Mouse (Mus musculus): ENCODE measurements around the gene Camk1d.
A peak's percentile ranks its signal among the peaks of the same experiment; 100 is the strongest.

Gene Camk1d

DNA sequence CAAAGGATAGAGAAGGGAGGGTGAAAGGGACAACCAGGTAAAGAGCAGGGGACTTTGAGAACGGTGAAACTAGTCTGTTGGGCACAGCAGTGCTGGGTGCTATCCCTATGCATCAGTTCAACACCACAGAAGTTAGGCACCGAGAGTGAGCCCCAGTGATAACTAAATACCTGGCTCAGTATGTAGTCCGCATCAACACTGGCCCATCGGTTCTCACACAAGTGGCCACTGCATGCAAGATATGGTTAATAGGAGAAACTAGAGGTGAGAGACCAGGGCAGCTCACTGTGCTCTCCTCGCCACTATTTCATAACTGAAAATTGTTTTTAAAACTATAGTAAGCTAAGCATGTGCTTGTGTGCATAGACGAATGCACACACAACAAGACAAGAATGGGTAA, 228.5 kb downstream of the Camk1d start:
- DNase-seq (ENCODE audit: low read depth in 2 of 2, low spot score in 2 of 2), result no peak

DNA sequence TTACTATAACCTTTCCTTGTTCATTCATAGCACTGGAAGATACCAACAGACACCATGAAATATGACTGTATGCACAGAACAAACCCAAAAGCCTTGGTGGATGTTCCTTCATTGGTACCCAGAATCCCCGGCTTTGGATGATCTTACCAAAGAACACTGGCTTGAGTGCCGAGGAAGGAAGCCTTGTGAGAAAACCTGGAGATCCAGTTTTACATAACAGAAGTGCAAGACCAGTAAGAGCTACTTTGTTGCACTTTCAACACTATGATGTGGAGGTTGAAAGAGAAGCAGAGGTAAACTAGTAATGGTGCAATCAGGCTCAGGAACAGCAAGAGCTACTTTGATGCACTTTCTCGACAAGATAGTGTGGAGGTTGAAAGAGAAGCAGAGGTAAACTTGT, 234.4 kb downstream of the Camk1d start:
- DNase-seq (ENCODE audit: low read depth in 2 of 2, low spot score in 2 of 2), result no peak

DNA sequence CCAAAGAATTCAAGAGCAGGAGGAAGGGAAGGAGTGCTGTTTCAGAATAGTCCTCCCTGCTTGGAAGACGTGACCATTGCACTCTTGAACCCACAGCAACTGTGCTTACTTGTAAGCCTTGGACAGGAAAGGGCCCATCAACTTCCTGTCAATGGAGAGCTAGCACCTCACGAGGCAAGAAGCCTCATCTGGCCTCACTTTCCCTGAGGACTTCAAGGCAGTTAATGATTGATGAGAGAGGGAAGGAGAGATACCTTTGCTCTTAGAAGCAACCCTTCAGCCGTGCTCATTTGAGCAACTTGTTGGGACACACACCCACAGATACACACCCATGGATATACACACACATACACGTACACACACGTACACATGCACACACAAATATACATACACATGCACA, 235.6 kb downstream of the Camk1d start:
- no peak for DNase-seq (ENCODE audit: low read depth in 2 of 2, low spot score in 2 of 2)

DNA sequence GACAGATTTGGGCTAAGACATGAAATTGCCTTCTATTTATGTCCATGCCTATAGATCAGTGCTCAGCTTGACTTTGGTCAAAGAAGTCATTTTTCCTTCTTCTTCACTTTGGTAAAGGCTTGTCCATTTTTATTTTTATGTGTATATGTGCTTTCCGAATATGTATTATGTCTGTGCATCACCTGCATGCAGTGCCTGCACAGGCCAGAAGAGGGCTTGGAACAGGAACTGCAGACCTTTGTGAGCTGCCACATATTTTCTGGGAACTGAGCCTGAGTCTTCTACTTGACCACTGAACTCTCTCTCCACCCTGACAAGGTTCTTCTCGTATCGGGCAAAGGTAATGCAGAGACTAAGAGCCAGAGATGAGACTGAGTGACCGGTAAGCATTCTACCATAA, 236.1 kb downstream of the Camk1d start:
- no peak for DNase-seq (ENCODE audit: low read depth in 2 of 2, low spot score in 2 of 2)

- DNase-seq (ENCODE audit: low read depth in 2 of 2, low spot score in 2 of 2), result no peak
Observed at GRCm38 (mm10) chr2:5477525-5477924, 236.8 kb downstream of the Camk1d start.

DNA sequence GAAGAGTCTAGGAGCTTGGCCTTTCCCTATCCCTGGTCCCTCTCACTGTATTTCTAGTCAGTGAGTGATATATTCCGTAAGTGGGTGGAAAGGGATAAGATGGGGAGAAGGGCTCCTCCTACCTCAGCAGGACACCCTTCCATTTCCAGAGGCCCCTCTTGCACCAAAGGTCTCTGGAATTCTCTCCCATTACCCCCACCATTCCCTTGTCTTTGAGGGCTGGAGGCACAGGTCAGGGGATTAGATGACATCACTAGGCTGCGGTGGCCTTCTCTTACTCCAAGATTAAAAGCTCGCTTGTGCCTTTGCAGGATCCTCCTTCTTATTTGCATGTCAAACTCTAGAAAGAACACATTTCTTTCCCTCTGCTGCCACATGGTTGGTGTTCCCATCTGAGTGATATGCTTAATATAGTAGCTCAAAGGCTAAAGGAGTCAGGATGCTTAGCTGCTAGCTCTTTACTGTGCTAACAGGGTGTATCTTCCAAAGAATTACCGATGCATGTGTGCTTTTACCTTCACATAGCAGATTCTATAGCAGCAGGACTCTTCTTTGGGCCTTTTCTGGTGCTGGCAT, 244.9 kb downstream of the Camk1d start:
- no peak for DNase-seq (ENCODE audit: low read depth in 2 of 2, low spot score in 2 of 2)

DNA sequence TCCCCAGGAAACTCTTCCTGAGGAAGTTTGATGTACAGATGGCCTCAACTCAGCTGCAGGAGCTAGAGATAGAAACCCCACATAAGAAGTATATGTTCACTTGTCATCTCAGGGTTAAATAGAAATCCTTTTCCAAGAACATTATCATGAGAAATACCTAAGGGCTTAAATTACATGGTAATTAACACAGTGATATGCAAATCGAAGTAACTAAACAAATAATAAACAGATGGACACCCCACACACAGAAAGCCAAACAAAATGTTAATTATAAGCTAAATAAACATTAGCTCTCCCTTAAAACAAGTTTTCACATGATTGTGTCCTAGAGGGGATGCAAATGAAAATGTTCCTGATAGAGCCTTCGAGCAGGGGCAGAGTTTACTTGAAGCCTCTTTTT, 246.8 kb downstream of the Camk1d start:
- no peak for DNase-seq (ENCODE audit: low read depth in 2 of 2, low spot score in 2 of 2)

GRCm38 (mm10) chr2:5458671-5459235, 255.6 kb downstream of the Camk1d start:
- no peak for DNase-seq (ENCODE audit: low read depth in 2 of 2, low spot score in 2 of 2)

DNA sequence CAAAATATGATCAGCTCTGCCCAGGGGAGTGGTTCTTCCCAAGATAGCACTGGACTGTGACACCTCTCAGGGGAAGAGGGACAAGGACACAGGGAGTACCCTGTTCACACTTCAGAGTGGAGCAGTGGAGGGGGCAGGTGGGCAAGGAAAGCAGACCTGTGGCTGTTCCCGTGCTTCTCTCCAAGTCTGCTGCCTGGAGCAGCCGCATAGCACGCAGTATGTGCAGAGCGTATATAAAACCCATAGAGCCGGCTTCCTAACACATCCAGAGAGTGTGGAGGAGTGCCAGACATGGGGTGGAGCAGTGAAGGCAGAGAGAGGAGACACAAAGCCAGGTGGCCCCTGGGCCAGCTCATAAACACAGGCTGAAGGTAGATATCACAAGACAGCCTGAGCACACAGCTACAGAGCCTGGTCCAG, 256.2 kb downstream of the Camk1d start:
- DNase-seq (ENCODE audit: low read depth in 2 of 2, low spot score in 2 of 2), result no peak

GRCm38 (mm10) chr2:5456108-5456507, 258.2 kb downstream of the Camk1d start:
- no peak for DNase-seq (ENCODE audit: low read depth in 2 of 2, low spot score in 2 of 2)

DNA sequence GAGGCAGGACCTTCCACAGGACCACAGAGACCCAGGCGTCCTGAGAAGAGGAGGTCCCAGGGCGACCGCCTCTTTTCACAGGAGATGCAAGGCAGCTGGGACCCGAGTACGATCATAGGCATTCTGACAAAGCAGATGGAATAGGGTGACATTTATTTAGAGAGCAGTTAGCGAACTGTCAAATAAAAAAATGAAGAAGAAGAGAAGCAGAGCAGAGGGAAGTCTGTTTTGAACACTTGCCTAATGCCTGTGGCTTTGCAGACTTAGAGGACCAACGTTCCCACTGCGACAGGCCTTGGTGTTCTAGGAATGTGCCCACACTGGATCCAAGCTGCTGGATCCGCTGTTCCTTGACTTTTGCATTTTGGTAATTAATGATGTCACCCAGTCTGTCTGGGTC, 259.5 kb downstream of the Camk1d start:
- DNase-seq (ENCODE audit: low read depth in 2 of 2, low spot score in 2 of 2), result no peak

DNA sequence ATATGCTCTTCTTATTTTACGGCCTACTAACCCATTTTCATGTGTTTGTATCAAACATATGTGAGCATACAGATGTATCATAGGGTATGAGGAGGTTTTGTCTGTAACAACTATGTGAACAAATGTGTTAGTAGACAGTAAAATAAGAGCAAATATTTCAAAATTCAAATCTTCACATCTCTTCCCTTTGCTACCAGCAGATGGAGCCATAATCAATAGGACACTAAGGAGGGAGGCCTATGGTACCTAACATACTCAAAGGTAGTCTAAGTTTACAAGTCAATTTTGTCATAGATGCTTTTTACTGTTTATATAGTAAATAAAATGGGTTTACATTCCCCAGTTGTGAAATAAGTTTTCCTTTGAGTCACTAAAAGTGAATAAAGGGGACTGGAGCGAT, 262.7 kb downstream of the Camk1d start:
- peak in 1 of 2 experiments; percentile 12 for DNase-seq (ENCODE audit: low read depth in 2 of 2, low spot score in 2 of 2)

DNA sequence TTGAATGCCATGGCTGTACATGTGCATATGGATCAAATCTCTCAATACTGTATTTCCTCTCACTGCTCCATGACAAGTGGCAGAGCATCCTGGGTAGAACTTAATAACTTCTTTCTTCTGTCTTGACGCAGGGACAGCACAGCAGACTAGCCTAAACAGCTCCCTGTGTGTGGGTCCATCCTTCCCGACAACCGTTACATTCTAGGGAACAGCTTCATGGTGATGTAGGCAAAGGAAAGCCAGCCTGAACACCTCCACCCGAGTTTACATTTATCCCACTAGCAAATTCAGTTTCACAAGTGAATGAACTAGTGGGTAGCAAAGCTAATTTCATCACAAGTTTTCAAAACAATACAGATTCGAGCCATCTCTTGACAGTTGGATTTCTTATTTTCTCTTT, 269.0 kb downstream of the Camk1d start:
- no peak for DNase-seq (ENCODE audit: low read depth in 2 of 2, low spot score in 2 of 2)

- DNase-seq (ENCODE audit: low read depth in 2 of 2, low spot score in 2 of 2), result no peak
Observed at GRCm38 (mm10) chr2:5437690-5438089, 276.6 kb downstream of the Camk1d start.

DNA sequence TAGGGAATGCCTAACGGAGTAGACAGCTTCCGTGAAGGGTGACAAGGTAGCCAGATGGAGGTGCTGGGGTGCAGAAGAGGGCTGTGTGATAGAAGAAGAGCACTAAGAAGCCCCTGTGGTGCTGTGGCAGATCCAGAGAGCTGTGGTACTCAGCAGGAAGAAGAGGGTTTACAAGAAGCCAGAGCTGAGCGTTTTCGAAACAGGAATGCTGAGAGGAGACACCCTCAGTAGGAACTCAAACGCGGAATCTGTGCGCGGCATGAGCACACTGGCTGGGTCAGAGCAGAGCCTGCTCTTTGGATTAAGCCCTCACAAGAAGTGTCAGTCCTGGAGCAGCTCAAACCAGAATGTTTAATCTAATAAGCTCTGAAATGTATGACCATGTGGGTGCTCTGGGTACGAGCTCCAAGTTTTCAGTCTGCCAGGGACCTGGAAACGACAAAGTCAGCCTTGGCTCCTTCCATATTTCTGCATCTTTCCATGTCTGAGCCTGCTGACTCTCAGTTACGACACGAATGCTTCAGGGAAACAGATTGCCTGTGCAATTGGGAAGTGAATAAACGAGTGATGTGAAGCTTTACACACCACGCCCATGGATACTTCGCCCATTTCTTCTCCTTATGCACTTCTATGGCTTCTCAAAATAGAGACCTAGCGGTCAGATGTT, 278.6 kb downstream of the Camk1d start:
- DNase-seq (ENCODE audit: low read depth in 2 of 2, low spot score in 2 of 2), result no peak

DNA sequence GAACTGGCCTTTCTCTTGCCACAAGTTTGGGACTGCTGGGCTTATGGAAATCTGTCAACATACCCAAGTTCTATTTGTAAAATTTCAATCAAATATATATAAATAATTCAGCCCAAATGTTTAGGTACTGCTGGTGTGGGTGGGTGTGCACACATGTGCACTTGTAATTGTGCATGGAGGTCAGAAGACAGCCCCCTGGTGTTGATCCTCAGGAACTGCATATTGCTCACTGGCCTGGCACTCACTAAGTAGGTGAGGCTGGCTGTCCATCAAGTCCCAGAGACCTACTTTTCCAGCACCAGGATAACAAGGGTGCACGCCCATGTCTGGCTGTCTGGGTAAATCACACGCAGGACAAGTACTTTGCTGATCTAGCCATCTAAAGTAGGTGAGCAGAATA, 283.0 kb downstream of the Camk1d start:
- peak in 1 of 2 experiments; percentile 9 for DNase-seq (ENCODE audit: low read depth in 2 of 2, low spot score in 2 of 2)

DNA sequence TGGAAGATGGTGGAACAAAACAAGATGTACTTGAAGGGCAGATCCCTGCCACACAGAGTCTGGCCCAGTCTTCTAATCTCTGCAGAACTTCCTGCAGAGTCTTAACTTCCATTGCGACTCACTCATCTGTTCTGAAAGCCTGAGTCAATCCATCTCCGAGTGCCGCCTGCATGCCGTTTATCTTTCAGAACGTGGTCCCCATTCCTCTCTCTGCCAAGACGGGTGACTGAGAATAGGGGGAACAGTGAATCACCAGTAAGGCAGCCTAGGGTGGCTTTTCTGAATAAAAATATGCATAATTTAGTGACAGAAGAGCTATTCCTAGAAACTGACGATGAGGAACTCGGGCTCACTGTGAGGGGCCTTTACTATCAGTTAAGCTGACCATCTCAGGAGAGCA, 284.4 kb downstream of the Camk1d start:
- no peak for DNase-seq (ENCODE audit: low read depth in 2 of 2, low spot score in 2 of 2)

DNA sequence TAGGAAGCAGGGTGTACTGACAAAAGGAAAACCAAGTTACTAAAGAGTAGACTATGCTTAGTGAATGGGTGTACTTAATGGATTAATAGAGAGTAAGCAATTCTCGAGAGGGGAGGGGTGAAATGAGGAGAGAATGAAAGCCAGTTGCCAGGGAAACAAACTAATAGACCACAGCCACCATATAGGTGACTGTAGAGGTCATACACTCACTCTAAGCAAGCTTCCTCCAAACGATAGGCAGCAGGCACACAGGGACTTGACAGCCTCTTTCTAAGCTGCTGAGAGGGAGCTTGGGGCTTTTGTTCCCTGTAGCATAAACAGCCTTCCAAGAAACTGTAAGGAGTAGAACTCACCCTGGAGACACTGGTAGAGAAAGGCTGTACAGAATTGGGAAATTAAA, 288.2 kb downstream of the Camk1d start:
- DNase-seq (ENCODE audit: low read depth in 2 of 2, low spot score in 2 of 2), result no peak

GRCm38 (mm10) chr2:5425612-5426011, 288.7 kb downstream of the Camk1d start:
- no peak for DNase-seq (ENCODE audit: low read depth in 2 of 2, low spot score in 2 of 2)

GRCm38 (mm10) chr2:5420621-5421196, 293.6 kb downstream of the Camk1d start:
- no peak for DNase-seq (ENCODE audit: low read depth in 2 of 2, low spot score in 2 of 2)

DNA sequence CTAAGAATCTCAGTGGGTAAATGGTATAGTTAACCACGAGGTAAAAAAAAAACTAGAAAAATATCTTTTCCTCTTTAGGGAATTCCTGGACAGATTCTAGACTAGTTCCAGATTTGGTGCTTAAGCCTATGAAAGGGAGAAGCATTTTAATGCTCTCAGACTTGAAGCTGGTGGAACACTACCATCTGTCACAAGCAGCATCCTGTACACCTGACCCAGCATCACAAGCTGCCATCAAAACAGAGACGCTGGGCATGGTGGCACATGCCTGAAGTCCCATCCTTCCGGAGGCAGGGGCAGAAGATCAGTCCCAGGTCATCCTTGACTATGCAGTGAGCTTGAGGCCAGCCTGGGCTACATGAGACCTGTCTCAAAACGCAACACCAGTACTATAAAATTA, 295.5 kb downstream of the Camk1d start:
- no peak for DNase-seq (ENCODE audit: low read depth in 2 of 2, low spot score in 2 of 2)

GRCm38 (mm10) chr2:5417158-5418032, 296.9 kb downstream of the Camk1d start:
- DNase-seq (ENCODE audit: low read depth in 2 of 2, low spot score in 2 of 2), result no peak
